Mouse (Mus musculus) frontal cortex, postnatal 36 days (tissue): ENCODE results near the gene Golph3.
"Not testable (repeated sequence)": the region's sequence is repeated elsewhere in the genome, so short reads cannot be mapped to it uniquely, and the experiment has no call there.

ENCODE experiments used
- DNase-seq, 2 experiments: peaks; one replicate each; pipeline ENCODE4 v3.0.0; 2022; ENCODE audit warnings: low spot score in 2 of 2

The Golph3 gene

DNA sequence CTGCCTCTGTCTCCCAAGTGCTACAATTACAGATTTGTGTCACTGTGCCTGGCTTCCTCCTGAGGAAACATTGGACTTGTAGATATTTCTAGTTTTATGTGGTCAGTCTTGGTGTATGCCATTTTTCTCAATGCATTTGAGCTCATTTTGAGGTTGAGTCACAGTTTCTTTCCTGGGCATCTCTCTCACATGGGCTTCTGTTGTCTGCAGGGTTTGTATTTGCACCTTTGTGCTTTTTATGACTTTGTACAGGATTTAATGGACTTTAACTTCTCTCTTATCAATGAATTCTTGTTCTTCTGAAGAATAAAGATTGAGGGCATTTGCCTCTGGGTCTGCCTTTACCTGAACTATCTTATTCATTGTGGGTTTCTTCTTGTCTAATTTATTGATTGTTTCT, 36.2 kb downstream of the Golph3 start:
- DNase-seq = no peak

DNA sequence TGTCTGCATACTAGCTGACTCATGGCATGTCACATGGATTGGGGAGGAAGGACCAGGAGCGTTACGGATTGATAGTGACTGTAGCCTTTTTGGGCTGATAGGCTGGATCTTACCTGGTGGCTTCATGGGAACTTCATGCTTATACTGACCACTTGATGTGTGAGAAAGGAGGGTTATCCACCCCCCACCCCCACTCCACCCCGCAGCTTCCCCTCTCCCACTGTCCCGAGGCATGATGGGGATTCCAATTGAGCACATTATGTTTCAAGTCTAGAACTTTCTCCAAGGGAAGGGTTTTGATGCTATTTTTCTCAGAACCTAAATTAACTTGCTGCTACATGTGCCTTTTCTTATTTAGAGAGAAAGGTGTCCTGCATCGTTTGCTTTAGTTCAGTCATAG, 37.1 kb downstream of the Golph3 start:
- DNase-seq = no peak

DNA sequence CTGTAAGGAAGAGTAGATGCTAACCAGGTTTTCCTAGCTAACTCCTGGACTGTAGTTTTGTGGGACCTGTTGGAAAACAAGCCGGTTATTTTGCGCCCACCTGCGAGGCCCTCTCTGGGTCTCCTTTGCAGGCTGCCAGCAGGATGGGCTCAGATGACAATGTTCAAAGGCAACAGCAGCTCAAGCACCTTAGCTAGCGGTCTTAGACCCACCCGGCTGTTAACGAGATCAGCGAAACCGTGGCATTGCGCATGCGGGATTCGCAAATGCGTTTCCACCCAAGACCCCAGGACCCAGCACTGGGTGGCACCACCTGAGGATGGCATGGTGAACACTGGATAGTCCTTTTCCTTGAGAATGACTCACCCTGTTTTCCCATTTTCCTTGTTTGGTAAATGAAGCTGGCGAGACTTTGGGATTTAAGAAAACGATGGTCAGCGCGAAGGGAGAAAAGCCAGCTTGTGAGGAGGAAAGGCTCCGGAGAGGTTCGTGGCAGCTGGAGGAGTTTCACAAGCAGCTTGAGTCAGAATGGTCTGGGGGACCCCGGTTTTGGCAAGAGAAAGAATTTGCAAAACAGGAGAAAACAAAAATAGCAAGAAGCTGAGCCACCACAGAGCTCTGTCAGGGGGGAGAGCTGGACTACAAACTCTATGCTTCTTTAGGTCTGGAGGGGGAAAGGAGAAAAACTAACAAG, 39.4 kb downstream of the Golph3 start:
- DNase-seq = no peak

DNA sequence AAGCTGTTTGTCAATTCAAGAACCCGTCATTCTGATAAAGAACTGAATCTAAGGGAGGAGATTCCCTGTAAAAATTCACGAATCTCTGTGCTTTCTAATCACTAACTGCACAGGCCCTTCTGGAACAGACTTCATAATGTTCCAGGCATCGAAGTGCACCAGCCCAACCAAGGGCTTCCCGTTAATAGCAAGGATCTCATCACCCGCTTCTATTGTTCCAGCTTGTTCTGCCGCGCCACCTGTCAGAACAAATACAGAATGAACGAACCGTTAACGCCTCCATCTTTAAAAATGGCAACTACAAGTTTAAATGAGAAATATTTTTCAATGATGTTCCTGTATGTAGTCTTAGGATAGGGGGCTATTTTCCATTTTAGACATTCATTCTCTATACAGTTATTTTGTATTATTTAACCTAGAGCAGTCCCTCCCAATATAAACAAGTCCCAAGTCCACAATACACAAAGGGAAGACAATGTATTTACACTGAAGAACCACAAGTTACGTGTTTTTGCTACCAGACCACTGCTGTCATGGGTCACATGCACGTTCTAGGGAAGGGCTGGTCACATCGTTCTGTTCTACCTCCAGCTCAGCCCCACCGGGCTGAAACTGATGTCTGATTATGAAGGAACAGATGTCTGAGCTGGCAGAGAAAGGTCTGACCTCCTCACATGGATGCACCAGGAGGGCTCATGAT, 40.9 kb downstream of the Golph3 start:
- DNase-seq = no peak

DNA sequence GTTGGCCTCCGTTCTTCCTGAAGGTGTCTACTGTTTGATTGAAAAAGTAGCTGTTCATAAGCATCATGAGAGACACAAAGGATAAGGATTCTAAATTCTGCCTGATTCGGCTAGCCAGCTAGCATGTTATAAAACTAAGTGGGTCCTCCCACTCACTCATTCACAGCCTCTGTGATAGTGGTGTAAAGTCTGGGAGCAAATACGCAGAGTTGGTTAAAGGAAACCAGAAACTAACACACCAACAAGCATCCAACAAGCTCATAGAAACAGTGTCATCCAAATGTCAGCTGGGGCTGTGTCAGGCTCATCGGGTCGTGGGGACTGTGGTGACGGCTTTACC, 41.4 kb downstream of the Golph3 start:
- peak; percentile 42 to 60 for DNase-seq

DNA sequence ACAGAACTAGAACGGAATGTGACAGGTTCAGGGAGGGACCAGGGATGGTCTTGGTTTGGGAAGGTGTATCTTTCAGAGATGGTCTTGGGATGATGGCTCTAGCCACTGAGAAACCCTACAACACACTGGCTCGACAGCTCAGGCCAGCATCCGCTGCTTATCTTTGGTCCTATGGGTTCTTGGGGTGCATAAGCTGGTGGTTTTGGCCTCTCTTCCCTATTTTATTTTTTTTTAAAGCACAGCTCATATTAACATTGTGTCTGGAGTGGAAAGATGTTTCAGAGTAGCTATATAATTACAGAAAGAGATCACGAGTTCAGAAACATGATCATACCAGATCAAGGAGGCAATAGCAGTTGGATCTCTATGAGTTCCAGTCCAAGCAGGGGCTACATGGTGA, 42.8 kb downstream of the Golph3 start:
- no peak for DNase-seq

DNA sequence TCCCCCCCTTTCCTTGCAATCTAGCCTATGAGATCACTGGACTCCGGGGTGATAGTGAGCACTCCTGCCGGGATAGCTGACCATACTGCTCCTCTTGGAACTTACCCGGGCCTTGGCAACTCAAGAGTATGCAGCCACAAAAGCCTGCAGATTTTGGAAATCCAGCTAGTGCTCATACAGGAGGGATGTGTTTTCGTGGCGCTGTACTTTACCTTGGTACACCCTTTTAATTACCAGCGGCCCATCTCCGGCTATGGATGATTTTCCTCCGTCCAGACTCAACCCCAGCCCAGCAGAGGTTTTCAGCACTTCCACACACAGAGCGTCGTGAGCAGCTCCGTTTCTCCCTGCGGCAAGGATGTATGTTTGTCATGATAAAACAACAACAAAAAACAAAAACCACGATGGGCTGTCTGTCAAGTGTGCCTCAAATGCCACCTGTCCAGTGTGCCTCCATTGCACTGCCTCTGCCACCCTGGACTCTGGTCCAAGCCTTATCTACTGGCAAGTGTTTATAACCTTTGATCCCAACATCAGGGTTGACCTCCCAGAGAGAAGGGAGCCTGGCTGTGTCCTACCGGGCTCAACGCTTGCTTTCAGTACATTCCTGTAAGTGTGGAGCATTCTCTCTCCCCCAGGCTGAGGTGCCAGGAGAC, 44.3 kb downstream of the Golph3 start:
- no peak for DNase-seq

DNA sequence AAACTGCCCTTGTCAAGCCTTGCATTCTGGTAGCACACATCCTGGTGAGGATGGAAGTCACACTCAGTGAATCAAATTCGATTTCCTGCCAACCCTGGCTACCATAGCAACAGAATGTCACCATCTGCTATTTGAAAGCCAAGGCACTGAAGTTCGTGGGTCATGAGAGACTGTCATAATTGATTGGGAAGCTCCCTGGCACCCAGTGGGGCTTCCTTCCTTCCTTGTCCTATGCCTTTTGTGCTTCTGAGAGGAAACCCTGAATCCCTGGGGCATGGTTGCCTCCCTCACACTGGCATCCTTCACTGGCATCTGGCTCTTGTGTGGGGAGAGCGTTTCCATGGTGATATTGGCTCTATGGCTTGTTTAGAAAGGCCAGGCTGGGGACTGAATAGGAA, 44.8 kb downstream of the Golph3 start:
- peak; percentile 63 to 68 for DNase-seq

DNA sequence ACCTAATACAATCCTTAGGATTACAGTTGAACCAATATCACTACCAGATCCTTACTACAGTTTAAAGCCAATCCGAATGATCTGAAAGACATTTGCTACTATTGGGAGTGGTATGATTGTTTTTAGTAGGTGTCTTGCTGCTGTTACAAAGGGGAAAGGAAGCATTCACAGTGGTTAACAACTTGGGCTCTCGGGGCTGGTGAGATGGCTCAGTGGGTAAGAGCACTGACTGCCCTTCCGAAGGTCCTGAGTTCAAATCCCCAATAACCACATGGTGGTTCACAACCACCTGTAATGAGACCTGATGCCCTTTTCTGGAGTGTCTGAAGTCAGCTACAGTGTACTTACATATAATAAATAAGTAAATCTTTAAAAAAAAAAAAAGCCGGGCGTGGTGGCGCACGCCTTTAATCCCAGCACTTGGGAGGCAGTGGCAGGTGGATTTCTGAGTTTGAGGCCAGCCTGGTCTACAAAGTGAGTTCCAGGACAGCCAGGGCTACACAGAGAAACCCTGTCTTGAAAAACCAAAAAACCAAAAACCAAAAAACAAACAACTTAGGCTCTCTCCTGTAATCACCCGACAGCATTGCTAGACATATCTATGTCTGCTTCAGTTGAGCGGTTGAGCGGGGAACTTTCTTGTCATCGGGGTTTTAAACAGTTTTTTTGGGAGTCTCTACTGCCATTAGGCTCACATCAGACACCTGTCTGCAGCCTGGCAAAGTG, 45.5 kb downstream of the Golph3 start:
- not testable (repeated sequence) for DNase-seq

DNA sequence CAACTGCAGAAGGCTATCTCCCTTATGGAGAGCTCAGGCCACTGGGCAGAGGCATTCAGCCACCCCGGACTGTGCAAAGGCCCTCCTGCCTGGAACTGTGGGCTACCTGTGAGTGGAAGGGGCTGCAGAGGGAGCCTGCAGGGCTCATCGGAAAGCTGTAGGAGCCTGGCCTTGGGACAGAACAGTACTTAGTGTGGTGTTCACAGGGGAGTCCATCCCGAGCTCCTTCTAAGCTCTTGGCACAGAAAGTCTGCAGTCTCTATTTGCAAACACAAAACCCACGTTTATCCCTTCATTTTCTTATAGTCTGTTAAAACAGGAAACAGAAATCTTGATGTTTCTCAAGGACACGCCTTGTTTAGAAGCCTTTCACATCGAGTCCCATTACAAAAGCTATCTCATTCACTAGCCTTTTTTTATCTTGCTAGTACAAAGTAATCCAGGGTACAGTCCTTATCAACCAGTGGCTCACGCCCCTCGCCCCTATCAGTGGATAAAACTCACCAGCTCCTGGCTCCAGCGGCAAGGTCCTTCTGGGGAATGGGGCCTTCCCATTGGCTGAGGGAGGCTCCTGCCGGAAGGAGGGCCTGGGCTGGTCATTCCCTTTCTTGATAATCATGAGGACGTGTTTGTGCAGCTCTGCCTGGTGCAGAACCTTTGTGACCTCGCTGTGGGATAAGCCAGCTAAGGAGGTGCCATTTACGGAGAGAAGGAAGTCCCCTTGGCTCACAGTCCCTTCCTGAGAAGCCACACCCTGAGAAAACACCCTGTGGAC, 46.2 kb downstream of the Golph3 start:
- DNase-seq = no peak

DNA sequence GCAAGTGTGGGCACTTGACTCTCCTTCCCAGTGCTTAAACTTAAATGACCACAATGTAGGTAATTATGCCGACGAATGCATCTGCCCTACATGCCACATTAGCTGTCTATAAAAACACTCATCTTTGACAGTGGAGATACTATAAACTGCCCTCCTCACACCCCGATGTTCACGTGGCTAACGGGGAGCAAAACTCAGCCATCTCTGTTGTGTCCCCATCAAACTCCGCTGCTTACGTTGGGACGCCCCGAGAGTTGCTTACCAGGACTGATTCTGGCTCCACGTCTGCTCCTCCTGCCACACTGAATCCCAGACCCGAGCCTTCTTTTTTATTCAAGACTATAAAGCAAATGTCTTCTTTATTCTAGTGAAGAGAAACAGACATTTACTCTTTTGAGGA, 47.1 kb downstream of the Golph3 start:
- no peak for DNase-seq

DNA sequence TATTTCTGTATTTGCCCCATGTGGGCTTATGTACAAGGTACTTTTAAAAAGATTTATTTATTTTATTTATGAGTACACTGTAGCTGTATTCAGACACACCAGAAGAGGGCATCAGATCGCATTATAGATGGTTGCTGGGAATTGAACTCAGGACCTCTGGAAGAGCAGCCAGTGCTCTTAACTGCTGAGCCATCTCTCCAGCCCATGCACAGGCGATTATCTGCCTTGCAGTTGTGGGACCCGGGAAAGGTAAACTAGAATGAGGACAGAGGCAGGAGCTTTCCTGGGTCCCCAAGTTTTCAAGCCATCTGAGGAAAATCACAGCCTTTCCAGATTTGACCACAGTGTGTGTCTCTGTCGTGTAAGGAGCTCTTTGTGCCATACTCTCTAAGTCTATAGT, 47.6 kb downstream of the Golph3 start:
- no peak for DNase-seq

DNA sequence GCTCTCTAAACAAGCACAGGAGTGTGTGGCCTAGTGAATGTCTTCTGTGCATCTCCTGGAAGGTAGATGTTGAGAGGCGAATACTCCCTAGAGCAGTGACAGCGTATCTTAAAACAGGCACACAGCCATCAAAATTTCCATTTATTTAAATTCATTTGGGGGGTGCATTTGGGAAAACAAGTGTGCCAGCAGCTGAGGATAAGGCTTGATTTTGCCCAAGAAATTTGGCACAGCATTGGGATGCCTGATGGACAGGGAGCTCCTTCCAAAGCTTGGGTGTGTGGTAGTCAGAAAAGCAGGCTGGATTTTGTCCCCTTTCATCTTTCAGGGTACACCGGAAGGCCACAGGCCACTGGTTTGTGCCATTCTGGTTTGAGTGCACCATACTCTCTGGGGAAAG, 48.8 kb downstream of the Golph3 start:
- DNase-seq = no peak

DNA sequence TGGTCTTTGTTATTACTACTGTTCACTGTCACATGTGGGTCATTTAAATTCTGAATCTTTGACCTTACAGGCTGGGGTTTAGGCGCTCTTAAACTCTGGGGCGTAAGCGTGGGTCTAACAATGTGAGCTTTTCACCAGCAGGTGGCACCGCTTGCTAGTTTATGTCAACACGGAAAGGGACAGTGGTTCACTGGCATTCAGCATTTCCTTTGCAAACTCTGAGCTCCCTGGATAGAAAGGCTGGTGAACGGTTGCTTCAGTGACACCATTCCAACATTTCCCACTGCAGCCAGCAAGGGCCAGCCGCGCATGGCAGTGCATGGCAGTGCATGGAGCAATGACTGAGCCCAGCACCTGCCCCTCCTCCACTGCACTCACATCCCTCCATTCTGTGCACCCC, 49.9 kb downstream of the Golph3 start:
- DNase-seq = peak; percentile 57 to 77

DNA sequence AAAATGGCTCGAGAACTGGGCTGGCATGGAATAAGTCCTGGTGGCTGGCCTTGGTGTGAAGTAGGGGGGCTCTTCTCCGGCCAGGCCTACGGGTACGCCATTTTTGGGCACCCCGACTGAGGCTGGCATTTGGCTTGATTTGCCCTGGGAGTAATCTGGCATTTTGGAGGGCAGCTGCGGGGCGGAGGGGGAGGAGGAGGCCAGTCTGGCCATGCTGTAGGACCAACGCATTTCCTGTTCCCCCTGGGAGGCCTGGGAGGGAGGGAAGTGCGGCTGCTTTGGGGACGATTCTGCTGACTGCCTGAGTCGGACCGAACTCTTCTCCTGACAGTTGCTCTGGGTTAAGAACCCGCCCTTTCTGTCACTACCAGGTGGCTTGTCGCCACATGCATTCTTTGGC, 52.2 kb downstream of the Golph3 start:
- DNase-seq = no peak

DNA sequence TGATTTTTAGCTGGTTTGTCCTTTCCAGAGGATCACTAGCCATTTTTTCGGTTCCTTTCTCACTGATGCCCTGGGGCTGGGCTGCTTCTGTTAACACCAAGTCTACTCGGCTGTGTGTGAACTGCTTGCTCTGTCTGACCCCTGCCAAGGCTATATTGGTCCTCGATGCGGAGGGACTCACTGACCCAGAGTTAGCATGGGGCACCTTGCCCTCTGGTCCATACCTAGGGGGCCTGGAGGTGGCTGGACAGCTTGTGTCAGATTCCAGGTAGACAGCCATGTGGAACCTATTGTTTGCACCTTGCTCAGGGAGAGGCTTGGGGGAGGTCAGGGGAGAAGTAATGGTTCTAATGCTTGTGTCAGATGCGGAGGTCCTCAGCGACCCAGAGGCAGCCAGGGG, 52.7 kb downstream of the Golph3 start:
- no peak for DNase-seq

DNA sequence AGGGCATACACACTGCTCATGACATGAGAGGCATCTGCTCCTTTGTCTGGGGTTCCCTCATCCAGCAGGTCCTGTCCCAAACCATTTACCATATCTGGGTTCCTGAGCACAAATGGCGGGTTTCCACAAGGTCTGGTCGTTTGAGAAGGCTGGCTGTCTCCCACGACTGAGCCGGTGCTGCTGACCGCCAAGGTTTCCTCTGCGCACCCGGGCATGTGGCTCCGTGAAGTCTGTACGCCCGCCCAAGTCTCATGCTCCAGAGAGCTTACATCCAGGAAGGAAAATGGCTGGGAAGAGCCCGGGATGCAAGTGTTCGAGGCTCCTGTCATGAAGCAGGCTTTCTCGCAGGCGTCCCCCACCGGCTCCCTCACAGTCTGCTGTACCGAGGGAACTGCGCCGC, 53.7 kb downstream of the Golph3 start:
- no peak for DNase-seq

DNA sequence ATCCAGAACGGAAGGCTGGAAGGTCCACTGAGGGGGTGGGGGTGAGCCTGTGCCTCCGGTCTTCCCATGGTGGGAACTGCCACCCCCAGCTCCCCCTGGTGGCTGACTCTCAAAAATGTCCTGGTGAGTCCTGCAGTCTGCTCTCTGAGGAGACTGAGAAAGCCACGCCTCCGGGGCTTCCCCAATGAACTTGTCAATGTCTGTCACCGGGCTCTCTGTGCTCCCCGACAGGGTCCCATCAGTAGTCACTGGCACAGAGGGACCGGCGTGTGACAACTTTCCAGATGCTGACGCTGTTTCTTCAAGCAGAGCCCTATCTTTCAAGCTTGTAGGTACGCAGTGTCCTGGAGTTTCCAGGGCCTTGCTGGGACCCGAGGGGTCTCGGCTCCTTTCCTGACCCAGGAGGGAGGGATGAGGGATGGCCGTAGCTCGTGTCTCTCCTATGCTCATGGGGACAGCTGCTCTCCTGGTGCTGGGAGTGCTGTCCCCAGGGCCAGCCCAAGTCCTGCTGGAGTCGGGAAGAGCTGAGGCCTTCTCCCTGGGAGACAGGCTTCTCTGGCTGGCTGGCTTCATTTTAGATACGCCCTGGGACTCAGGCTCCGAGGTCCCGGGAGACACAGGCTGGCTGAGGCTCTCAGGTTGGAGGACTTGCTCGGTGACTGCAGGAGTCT, 54.5 kb downstream of the Golph3 start:
- peak; percentile 52 to 66 for DNase-seq

DNA sequence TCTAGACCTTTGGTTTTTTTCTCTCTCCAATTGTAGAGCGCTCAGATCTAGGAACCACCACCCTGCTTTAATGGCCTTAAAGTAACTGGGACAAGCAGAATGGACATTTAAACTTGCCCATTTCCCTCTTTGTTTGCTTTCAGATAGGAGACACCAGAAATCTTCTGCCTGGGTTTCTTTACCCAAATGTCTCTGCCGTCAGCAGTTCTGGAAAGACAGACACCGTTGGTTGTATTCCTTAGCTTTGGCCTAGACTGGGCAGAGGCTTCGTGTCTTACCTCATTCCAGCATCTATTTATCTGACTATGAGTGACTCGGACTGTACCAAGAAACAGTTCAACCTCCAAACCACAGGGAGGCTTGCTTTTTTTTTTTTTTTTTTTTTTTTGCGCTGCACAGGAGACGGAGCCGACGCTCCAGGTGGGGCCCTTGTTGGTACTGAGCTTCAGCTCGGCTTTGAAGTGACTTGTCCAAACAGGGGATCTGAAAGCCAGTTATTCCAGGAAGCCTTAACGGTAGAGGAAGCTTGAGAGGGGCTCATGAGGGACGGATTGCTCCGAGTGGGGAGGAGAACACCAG, 55.3 kb downstream of the Golph3 start:
- no peak for DNase-seq

DNA sequence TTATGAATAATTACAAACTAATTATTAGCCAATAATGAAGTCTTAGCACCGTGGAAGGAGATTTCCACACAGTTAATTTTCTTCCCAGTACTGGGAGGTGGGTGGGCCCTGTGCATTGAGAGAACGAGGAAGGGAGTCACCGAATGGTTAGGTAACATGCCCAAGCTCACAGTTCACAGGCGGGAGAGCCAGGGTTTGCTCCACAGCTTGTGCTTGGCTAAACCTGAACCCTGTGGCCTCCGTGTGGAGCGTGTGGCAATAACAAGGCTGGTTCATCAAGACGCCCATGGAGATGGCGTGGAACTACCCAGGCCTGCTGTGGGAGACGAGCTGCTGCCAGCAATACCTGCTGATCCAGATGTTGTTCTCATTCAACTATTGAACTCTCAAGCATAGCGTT, 56.5 kb downstream of the Golph3 start:
- DNase-seq = no peak

DNA sequence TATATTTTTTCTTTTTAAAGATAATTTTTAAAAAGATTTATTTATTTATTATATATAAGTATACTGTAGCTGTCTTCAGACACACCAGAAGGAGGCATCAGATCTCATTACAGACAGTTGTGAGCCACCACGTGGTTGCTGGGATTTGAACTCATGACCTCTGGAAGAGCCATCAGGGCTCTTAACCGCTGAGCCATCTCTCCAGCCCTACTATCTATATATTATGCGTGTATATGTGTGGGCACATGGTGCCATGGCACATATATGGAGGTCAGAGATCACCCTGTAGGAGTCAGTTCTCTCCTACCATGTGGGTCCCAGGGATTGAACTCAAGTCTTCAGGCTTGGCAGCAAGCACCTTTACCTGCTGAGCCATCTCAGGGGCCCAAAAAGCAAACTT, 58.8 kb downstream of the Golph3 start:
- no peak for DNase-seq
